Mouse (Mus musculus) erythroblast, embryonic 14.5 days (primary cell): ENCODE results near the gene Elavl4.

Experiments
- GATA1 ChIP-seq: IDR thresholded peaks from 2 replicates; pipeline ENCODE4 v1.6.1; 2012; ENCODE audit warnings: low read length, inconsistent platforms, mixed read lengths
- TAL1 ChIP-seq: IDR thresholded peaks from 3 replicates; pipeline ENCODE4 v1.6.1; 2012; ENCODE audit warnings: low read length, inconsistent platforms, mixed read lengths

GRCm38 (mm10) chr4:110295793-110296192 is 55.9 kb downstream of the Elavl4 start:
- TF ChIP-seq TAL1 (no peak), GATA1 (no peak)
